Mouse (Mus musculus): Measurements from ENCODE around the gene Cdk5.

Gene Cdk5

GRCm38 (mm10) chr5:24373807-24374206, 49.5 kb downstream of the Cdk5 start:
- no peak for DNase-seq

DNA sequence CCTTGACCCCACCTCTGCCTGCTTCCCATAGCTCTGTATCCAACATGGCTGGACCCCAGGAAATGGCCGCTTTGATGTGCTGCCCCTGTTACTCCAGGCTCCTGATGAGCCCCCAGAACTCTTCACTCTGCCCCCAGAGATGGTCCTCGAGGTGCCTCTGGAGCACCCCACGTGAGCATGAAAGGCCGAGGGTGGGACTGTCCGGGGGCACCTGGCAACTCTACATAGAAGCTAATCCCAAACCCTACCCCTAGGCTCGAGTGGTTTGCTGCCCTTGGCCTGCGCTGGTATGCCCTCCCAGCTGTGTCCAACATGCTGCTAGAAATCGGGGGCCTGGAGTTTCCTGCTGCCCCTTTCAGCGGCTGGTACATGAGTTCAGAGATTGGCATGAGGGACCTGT, 53.6 kb downstream of the Cdk5 start:
- no peak for DNase-seq

Measured in lung, adult 18-20 months (tissue).